Mouse (Mus musculus): Measurements from ENCODE around the gene Arntl.

The Arntl gene

GRCm38 (mm10) chr7:113208388-113208753 is 1.1 kb downstream of the Arntl start:
- no peak for DNase-seq (ENCODE audit: low spot score)

GRCm38 (mm10) chr7:113210441-113210840 is 3.2 kb downstream of the Arntl start:
- peak; percentile 48 for DNase-seq (ENCODE audit: low spot score)

DNA sequence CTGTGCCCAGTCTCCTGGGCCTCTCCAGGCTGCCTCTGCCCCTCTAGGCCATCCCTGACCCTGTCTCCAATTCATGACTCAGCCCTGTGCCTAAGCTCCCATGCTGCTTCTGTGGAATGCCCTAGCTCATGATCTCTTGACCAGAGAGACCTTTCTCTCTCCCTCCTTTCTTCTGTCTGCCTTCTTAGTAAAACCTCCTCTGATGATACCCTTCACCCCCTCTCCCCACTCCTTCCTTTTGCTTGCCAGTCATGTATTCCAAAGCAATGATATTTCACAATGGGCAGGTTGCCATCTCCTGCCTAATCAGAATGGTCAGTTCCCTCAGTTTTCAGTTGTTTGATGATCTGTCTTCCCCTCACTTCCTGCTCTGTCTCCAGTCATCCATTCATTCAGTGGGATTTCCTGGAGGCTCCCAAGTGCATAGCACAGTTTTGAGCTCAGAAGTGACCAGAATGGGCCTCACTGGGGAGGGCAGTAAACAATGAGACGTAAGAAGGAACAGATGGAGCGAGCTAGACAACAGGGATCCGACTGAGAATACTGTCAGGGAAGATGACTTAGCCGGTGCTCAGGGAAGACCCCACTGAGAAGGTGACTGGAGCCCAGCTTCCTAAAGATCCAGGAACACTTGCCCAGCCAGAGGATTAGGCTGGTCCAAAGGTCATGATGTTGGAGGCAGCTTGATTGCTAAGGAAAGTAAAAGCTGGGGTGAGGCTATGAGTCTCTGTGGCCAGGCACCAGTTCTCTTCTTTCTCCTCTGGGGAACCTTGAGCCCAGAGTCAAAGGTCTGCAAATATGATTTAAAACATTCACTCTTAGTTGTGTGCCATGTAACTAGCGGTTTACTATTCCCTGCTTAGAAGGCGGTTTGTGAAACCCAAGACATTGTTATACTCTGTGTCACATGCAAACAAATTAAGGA is 7.2 kb downstream of the Arntl start:
- no peak for DNase-seq (ENCODE audit: low spot score)

GRCm38 (mm10) chr7:113216152-113216551 is 8.9 kb downstream of the Arntl start:
- DNase-seq (ENCODE audit: low spot score), result no peak

DNA sequence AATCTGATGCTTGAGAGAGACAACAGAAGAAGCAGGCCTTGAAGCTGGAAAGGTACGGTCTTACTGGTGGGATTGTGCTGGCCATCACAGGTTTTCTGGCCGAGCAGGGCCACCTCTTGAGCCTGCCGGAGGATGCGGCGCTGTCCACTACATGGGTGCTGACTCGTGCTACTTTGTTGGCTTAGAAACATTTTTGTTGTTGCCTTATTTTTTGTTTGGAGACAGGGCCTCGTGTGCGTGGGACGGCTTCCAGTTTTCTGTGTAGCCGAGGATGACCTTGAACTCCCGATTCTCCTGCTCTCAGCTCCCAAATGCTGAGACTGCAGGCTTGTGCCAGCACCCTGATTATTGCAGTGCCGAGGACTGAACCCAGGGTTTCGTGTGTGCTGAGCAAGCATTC is 12.2 kb downstream of the Arntl start:
- no peak for DNase-seq (ENCODE audit: low spot score)

- no peak for DNase-seq (ENCODE audit: low spot score)
Observed at GRCm38 (mm10) chr7:113219864-113220263, 12.6 kb downstream of the Arntl start.

DNA sequence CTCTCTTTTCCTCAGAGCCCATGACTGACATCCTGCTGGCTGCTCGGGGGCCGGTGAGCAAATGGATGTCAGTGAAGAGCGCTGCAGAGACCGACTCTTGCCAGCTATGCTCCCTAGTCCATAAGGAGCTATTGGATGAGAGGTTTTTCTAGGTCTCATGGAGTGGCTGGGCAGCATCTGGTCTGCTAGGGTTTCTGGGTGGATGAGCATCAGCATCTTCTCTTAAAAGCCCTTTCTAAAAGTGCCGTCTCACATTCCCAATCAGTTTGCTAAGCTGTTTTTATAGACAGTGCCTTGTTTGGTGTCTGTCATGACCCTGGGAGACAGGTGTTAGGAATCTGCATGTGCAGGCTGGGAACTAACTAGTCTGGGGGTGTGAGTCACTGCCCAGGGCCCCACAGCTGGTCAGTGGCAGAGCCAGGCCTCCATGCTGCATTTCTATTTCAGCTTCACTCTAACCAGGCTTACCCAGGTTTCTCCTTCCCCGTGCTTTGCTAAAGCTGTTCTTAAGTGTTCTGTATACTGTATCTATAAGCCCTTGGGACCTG is 13.5 kb downstream of the Arntl start:
- no peak for DNase-seq (ENCODE audit: low spot score)

DNA sequence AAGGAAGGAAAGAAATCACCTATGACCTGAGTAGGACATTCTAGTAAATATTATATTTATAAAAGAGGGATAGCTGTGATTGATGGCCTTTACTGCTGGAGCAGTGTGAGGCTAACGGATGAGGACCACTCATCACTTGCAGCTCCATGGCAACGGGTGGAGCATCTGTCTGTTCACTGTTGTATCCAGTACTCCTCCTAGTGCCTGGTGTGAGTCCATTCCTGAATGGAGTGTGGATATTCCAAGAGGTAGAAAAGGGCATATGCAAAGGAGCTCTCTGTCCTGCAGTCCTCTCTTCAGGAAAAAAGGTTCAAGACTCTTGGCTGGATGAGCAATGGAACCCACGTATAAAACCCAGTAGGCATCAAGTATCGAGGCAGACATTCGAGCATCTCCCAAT is 15.6 kb downstream of the Arntl start:
- no peak for DNase-seq (ENCODE audit: low spot score)

DNA sequence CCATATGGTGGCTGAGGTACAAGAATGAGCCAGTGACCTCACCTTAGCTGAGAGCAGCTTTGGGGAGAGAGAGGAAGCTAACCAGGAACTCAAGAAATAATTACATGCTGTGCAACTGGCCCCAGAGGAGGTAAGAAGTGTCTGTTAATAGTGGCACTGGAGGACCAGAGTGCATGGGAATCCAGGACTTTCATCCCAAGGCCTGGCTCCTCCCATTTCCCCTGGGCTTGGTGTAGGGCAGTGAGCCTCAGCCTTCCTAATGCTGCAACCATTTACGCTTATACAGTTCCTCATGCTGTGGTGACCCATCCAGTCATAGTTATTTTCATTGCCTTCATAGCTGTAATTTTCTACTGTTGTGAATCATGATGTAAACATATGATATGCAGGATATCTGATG is 17.4 kb downstream of the Arntl start:
- DNase-seq (ENCODE audit: low spot score), result no peak

DNA sequence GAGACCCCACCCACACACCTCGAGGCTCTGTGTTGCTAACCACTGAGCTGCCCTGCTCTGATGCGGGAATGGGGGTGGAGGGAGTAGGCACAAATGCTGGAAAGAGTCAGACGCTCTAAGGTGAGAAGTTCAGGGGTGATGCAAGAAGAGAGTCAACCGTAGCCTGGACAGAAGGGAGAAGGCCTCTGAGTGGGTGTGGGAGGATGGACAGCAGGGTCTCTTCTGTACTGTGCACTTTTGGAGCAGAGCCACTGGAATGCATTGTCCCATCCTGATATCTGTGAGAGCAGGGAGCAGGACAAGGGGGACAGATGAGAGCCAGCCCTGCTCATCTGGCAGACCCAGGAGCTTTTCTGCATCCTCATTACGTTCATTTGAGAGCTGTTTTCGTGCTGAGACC is 21.2 kb downstream of the Arntl start:
- no peak for DNase-seq (ENCODE audit: low spot score)

- DNase-seq (ENCODE audit: low spot score), result no peak
Observed at GRCm38 (mm10) chr7:113236135-113236534, 28.9 kb downstream of the Arntl start.

GRCm38 (mm10) chr7:113238365-113238764 is 31.1 kb downstream of the Arntl start:
- no peak for DNase-seq (ENCODE audit: low spot score)

GRCm38 (mm10) chr7:113239448-113240130 is 32.3 kb downstream of the Arntl start:
- no peak for DNase-seq (ENCODE audit: low spot score)

DNA sequence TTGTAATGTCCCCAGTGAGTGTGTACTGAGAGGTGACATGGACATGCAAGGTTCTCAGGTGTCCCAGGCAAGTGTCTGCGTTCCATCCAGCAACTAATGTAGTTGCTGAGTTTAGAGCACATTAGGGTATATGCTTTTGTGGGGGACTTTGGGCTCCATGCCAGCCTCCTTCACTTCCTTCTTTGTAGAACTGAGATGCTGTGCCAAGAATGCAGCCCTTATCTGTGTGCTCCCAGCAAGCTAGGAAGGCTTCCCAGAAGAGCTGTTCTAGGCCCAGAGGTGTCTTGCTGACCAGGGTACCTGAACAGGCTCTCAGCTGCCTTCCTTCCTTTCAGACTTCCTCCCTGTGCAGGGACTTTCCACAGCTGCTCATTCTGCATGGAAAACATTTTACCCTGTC is 33.2 kb downstream of the Arntl start:
- DNase-seq (ENCODE audit: low spot score), result no peak

DNA sequence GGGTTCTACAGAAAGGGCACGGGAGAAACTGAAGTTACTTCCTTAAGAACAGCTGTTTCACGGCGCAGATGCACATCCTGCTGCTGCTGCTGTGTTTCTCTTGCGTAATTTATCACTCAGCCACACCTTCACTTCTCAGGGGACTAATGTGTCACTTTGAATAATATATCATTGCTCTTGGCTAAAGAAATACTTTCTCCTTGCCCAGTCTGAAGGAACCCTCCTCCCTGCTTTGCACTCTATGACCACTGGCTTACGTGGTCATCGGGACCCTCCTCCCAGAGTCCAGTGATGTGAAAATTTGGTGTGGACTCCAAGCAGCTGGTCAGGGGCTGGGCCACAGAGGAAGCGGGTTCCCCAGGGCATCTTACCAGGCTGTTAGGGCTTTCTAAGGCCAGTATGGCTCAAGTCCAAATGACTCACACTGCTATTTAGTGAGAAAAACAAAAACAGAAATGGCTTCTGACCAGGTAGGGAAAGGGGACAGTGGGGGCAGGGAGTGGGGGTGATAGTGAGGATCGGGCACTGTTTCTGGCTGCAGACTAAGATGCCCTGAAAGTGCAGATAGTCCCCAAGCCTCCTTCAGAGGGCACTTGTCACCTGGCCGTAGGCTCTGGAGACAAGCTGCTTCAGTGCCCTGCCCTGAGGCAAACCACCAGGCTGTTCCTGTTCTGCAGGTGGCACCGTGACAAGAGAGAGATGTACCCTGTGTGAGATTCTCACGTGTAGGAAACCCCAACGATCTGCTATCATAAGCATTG is 34.8 kb downstream of the Arntl start:
- no peak for DNase-seq (ENCODE audit: low spot score)

- DNase-seq (ENCODE audit: low spot score), result no peak
Observed at GRCm38 (mm10) chr7:113242688-113243087, 35.4 kb downstream of the Arntl start.

GRCm38 (mm10) chr7:113245144-113245543 is 37.9 kb downstream of the Arntl start:
- DNase-seq (ENCODE audit: low spot score), result no peak

DNA sequence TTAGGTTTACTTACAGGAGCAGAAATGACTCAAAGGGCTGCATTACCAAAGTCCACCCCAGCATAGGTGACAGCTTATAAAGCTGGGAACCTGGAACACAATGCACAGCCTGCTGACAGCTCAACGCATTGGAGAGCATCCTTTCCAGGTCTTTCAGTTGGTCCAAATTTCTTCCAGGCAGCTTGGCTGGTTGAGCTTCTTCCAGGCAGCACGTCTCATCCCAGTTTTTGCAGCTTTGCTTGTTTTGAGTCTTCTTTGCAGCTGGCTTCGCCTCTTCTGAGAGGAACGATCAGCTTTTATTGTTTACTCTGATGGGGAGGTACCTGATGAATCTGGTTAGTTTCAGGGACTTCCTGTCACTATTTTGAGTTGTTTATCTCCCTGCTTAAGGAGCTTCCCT is 39.2 kb downstream of the Arntl start:
- no peak for DNase-seq (ENCODE audit: low spot score)

DNA sequence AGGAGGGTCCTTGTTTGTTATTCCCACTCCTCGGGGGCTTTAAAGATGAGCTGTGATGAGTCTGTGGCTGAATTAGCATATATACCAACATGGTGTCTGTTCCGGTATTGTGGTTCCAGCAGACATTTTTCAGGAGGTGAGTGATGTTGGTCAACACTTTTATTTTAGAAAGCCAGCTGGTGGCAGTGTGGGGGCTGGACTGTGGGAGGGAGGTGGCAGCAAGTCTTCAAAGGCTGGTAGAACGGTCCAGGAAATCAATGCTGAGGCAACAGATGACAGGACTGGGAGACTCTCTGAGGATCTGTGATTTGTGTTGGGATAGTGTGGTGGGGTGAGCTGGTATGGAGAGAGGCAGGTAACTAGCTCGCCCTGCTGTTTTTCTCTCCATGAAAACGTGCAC is 39.9 kb downstream of the Arntl start:
- DNase-seq (ENCODE audit: low spot score), result no peak

DNA sequence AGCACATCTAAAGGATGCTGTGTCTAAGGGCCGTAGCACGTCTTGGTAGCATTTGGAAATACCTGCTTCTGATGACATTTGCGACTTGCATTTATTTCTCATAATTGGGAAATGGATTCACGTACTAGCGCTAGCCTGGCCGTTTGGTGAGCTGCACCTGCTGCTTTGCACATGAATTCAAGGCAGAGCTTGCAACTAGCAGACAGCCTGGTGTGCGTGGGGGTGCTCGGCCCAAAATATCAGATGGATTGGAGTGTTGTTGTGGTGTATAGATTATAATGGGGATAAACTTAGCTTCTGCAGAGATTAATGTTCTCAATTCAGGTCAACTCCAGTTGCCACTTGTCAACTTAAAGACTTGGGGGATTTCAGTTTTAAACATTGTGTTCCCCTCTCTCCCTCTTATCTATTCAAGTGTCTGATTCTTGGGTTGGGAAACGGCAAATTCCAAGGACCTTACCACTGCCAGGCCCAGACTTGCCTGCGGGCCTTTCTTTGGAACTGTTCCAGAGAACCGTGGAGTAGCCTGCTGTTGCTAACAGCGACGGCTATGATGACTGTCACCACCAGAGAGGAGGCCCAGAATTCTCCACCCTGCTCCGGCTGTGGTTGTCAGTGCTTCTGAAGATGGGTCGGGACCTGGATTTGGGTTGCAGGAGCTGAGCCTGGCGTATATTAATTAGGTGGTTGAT is 42.0 kb downstream of the Arntl start:
- DNase-seq (ENCODE audit: low spot score), result no peak

DNA sequence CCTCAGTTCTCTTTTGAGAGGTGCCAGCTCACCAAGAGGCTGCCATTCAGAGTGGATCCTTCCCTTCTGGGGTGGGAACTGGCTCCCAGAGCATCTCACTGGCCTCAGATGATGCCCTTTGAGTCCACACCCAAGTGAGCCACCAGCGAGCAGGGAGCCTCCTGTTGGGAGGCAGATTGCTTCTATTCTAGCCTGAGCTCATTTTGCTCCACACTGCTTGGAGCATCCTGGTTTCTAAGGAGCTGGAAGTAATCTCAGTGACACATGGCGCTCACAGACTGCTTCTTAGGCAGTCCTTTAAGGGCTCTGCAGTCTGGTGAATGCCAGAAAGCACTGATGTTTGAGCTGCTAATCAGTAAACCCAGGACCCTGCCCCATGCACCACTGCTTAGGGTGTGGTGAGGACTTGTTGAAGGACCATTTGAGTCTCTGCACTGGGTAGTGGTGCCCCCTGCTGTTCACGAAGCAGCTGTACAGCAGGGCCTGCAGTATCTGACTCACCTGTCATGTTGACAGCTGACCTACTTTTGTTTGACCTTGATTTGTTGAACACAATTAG is 43.2 kb downstream of the Arntl start:
- DNase-seq (ENCODE audit: low spot score), result peak; percentile 48

DNA sequence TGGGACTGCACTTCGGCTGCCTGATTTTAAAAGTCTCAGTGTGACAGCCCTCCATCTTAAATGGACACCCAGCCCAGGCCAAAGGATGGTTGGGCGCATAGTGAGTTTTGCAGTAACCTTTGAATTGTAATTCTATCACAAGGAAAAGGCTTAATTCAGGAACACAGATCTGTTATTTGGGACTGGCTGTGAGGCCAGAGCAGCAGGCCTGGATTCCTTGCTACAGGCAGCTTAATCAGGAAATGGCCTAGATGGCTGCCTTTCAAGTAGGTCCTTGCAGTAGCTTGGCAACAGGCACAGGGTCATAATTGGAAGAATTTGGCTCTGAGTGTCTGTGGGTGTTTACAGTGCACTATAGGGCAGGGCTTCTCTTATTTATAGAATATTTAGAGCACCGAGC is 43.7 kb downstream of the Arntl start:
- DNase-seq (ENCODE audit: low spot score), result no peak
